Mouse (Mus musculus): ENCODE data around the gene Actc1. TPM values are rescaled to one million over a fixed set of nuclear protein-coding genes. Genes with fewer than 3 reads are reported as not detected.

Actc1 gene
- polyA plus RNA-seq, 1 experiment from 2014 or later = 10.2 TPM

DNA sequence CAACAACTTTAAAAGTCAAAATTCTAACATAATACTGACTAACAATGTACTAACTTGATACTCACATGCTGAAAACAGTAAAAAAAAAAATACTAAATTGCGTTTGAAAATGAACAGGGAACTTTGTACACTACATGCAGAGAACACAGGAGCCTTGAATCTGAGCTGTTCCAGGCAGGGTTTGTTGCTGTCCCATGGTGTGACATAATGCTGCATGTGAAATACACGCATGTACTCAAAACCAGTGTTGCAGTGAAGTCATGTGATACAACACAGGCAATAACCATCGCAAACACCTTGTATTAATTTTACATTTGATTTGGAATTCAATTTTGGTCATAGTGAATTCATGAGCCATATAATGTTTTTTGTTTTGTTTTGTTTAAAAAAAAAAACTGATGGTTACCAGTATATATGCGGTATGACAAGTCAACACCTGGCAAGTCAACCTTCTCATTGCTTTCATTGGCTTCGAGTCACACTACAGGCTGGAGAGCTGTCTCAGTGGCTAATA, 7.1 kb downstream of the Actc1 start:
- WGBS = 93% methylated on average over 5 of the region's 5 CpGs
- Histone ChIP-seq H3K9me3 (ENCODE audit: control insufficient read depth) (no peaks in the 10 kb centered on the region), H3K36me3 (ENCODE audit: control insufficient read depth, insufficient read depth) (no peaks in the 10 kb centered on the region), H3K4me3 (ENCODE audit: low read depth, low read length) (no peak overlapping the region), H3K4me1 (replicated peaks; ENCODE audit: control insufficient read depth, insufficient read depth, low read length) (no peaks in the 10 kb centered on the region), H3K27ac (ENCODE audit: low read depth, low read length) (no peak overlapping the region), H3K4me2 (replicated peaks; ENCODE audit: low read depth) (no peak overlapping the region), H3K9ac (ENCODE audit: low read depth, low read length) (no peak overlapping the region), H3K27me3 (replicated peaks; ENCODE audit: control insufficient read depth, insufficient read depth, low read length) (no peaks in the 10 kb centered on the region)
- no peak for ATAC-seq
- no peak for TF ChIP-seq CTCF (IDR thresholded peaks at IDR 0.05; ENCODE audit: low read depth)

DNA sequence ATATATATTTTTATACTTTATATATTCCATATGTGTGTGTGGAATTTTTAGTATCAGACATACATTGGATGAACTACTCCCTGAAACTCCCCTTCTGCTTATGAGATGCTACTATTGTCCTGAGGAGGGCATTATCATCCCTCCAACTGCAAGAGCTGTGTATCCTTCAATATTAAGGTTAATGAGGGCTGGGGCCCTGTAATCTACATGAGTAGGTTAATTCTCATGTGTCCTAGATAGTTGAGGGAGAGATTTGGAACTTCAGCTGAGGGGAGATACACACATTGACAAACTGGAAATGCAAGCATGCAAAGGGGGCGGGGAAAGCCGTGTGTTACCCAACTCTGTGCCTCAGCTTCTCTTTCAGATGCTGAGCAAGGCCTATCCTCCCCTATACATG, 15.4 kb downstream of the Actc1 start:
- 67% methylated on average over 2 of the region's 2 CpGs for WGBS
- no peaks in the 10 kb centered on the region for H3K27me3 ChIP-seq (replicated peaks; ENCODE audit: control insufficient read depth, insufficient read depth, low read length)
- no peak for ATAC-seq

DNA sequence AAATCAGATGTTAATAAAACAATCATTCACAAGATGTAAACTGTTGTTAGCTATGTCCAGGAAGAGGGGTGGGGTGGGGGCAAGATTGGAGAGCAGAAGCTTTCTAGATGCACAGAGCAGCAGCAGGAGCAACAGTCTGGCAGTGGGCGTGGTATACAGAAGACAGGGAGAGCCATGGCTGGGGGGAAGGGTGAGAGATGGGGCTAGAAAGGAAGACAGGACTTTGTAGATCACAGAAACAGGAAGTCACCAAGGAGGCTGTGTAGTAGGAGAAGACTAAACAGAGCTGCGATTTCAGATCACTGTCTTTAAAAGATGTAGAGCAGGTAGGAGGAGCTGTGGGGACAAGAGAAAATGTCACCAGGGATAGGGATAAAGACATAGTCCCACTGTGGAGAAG, 21.1 kb downstream of the Actc1 start:
- 46% methylated on average over 2 of the region's 2 CpGs for WGBS
- TF ChIP-seq CTCF (IDR thresholded peaks at IDR 0.05; ENCODE audit: low read depth) = no peak
- no peak overlapping the region for H3K4me3 ChIP-seq (ENCODE audit: low read depth, low read length)
- no peaks in the 10 kb centered on the region for H3K4me1 ChIP-seq (replicated peaks; ENCODE audit: control insufficient read depth, insufficient read depth, low read length)
- no peak overlapping the region for H3K9ac ChIP-seq (ENCODE audit: low read depth, low read length)
- ATAC-seq = no peak
- H3K27ac ChIP-seq (ENCODE audit: low read depth, low read length) = no peak overlapping the region
- no peaks in the 10 kb centered on the region for H3K36me3 ChIP-seq (ENCODE audit: control insufficient read depth, insufficient read depth)
- H3K9me3 ChIP-seq (ENCODE audit: control insufficient read depth) = no peaks in the 10 kb centered on the region
- no peaks in the 10 kb centered on the region for H3K27me3 ChIP-seq (replicated peaks; ENCODE audit: control insufficient read depth, insufficient read depth, low read length)
- H3K4me2 ChIP-seq (replicated peaks; ENCODE audit: low read depth) = no peak overlapping the region

More for the DNA sequence above, 15.4 kb downstream of the Actc1 start:
- Histone ChIP-seq H3K27ac (ENCODE audit: low read depth, low read length) (no peak overlapping the region), H3K4me1 (replicated peaks; ENCODE audit: control insufficient read depth, insufficient read depth, low read length) (no peaks in the 10 kb centered on the region), H3K4me2 (replicated peaks; ENCODE audit: low read depth) (no peak overlapping the region), H3K9ac (ENCODE audit: low read depth, low read length) (no peak overlapping the region), H3K9me3 (ENCODE audit: control insufficient read depth) (no peaks in the 10 kb centered on the region), H3K36me3 (ENCODE audit: control insufficient read depth, insufficient read depth) (no peaks in the 10 kb centered on the region), H3K4me3 (ENCODE audit: low read depth, low read length) (no peak overlapping the region)
- TF ChIP-seq CTCF (IDR thresholded peaks at IDR 0.05; ENCODE audit: low read depth) = no peak

DNA sequence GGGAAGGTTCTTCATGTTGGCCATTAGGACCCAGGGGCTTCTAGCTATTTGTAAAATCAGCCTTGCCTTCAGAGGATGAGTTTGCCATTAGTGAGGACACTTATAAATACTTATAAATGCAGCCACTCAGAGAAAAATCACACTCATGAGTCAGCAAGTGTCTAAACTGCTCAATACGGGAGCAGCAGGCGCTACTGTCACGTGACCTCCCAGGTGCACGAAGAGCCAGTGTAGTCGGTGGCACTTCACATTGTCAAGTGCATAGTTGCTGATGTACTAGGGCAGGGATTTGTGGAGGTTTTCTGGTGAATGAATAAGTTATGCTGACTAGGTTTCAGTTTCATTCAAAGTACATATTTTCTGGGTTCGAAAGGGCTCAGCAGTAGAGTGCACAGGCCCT, 30.0 kb downstream of the Actc1 start:
- H3K27ac ChIP-seq (ENCODE audit: low read depth, low read length) = no peak overlapping the region
- H3K4me2 ChIP-seq (replicated peaks; ENCODE audit: low read depth) = no peak overlapping the region
- H3K9ac ChIP-seq (ENCODE audit: low read depth, low read length) = no peak overlapping the region
- H3K27me3 ChIP-seq (replicated peaks; ENCODE audit: control insufficient read depth, insufficient read depth, low read length) = no peaks in the 10 kb centered on the region
- H3K36me3 ChIP-seq (ENCODE audit: control insufficient read depth, insufficient read depth) = no peaks in the 10 kb centered on the region
- no peaks in the 10 kb centered on the region for H3K4me1 ChIP-seq (replicated peaks; ENCODE audit: control insufficient read depth, insufficient read depth, low read length)
- no peaks in the 10 kb centered on the region for H3K9me3 ChIP-seq (ENCODE audit: control insufficient read depth)
- no peak overlapping the region for H3K4me3 ChIP-seq (ENCODE audit: low read depth, low read length)
- TF ChIP-seq CTCF (IDR thresholded peaks at IDR 0.05; ENCODE audit: low read depth) = no peak
- 84% methylated on average over 6 of the region's 6 CpGs for WGBS
- ATAC-seq = no peak

DNA sequence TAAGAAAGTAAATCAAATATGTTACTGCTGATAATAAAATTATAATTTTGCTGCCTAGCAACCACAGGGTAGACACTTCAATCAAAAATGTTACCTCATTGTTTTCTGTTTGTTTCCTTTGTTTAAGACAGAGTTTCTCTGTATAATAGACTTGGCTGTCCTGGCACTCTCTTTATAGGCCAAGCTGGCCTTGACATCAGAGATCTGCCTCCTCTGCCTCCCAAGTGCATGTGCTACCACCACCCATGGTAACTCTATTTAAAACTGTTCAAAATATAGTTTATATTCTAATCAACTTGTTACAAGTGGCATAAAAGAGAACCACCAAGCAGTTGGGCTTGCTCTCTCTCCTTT, 33.2 kb downstream of the Actc1 start:
- Histone ChIP-seq H3K27me3 (replicated peaks; ENCODE audit: control insufficient read depth, insufficient read depth, low read length) (0 out of 2 replicates have a peak, but pooled peaks cover 4% of the 10 kb centered on the region), H3K4me3 (ENCODE audit: low read depth, low read length) (no peak overlapping the region), H3K9ac (ENCODE audit: low read depth, low read length) (no peak overlapping the region), H3K4me2 (replicated peaks; ENCODE audit: low read depth) (no peak overlapping the region), H3K27ac (ENCODE audit: low read depth, low read length) (no peak overlapping the region), H3K36me3 (ENCODE audit: control insufficient read depth, insufficient read depth) (no peaks in the 10 kb centered on the region), H3K9me3 (ENCODE audit: control insufficient read depth) (no peaks in the 10 kb centered on the region), H3K4me1 (replicated peaks; ENCODE audit: control insufficient read depth, insufficient read depth, low read length) (no peaks in the 10 kb centered on the region)
- ATAC-seq = no peak
- TF ChIP-seq CTCF (IDR thresholded peaks at IDR 0.05; ENCODE audit: low read depth) = no peak

DNA sequence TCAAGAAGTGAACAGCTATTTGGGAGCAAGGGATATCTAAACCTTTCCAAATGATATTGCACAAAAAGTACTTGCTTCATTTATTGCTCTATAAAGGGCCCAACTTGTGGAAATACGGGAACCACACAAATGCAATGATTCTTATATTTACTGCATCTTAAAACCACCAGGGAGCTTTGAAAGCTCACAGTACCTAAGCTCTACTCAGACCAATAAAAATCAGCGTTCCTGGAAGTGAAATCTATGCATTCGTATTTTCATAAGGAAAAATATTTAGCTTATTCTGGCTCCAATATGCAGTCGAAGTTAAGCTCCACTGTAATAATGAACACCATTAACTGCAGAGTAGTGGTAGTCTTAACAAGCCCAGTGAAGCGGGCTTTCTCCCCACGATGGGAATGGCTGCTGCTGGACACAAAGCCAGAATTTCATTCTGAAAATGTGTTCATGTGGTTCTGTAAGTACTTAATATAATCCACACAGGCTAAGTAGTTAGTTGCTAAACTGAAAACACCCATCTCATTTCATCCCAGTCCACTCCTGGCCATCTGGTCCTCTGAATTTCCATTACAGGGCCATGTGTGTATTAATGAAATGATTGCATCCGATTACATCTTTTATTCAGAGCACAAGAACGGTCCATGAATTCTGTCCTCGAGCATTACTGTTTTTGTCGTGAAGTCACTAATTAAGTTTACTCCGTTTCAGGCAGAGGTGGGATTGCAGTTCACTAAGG, 33.7 kb downstream of the Actc1 start:
- WGBS = 84% methylated on average over 11 of the region's 11 CpGs
- ATAC-seq = no peak

More for the DNA sequence above, 33.7 kb downstream of the Actc1 start:
- no peak for TF ChIP-seq CTCF (IDR thresholded peaks at IDR 0.05; ENCODE audit: low read depth)
- Histone ChIP-seq H3K36me3 (ENCODE audit: control insufficient read depth, insufficient read depth) (no peaks in the 10 kb centered on the region), H3K4me2 (replicated peaks; ENCODE audit: low read depth) (no peak overlapping the region), H3K9me3 (ENCODE audit: control insufficient read depth) (no peaks in the 10 kb centered on the region), H3K9ac (ENCODE audit: low read depth, low read length) (no peak overlapping the region), H3K27ac (ENCODE audit: low read depth, low read length) (no peak overlapping the region), H3K27me3 (replicated peaks; ENCODE audit: control insufficient read depth, insufficient read depth, low read length) (peaks cover 9% of the 10 kb centered on the region), H3K4me3 (ENCODE audit: low read depth, low read length) (no peak overlapping the region), H3K4me1 (replicated peaks; ENCODE audit: control insufficient read depth, insufficient read depth, low read length) (no peaks in the 10 kb centered on the region)
